Mouse (Mus musculus): Measurements from ENCODE around the gene Zfp57. TPM values are rescaled to one million over a fixed set of nuclear protein-coding genes. Genes with fewer than 3 reads are reported as not detected.
"Not testable (repeated sequence)": the region's sequence is repeated elsewhere in the genome, so short reads cannot be mapped to it uniquely, and the experiment has no call there.

The Zfp57 gene
- polyA plus RNA-seq, 1 experiment = 352 TPM

- TF ChIP-seq CTCF (IDR thresholded peaks at IDR 0.05; ENCODE audit: borderline replicate concordance, extremely low read depth, insufficient read depth, insufficient read length) = peak; percentile 80
- no peak for TF ChIP-seq POLR2A (IDR thresholded peaks at IDR 0.05; ENCODE audit: borderline replicate concordance, extremely low read depth, insufficient read depth, insufficient read length, poor library complexity, severe bottlenecking)
- DNase-seq (ENCODE audit: low read depth) = peak; percentile 85
Observed at GRCm38 (mm10) chr17:36997033-36997735, 3.8 kb upstream of the Zfp57 start.

GRCm38 (mm10) chr17:36998477-36998876 is 2.5 kb upstream of the Zfp57 start:
- DNase-seq (ENCODE audit: low read depth) = no peak
- no peak for TF ChIP-seq POLR2A (IDR thresholded peaks at IDR 0.05; ENCODE audit: borderline replicate concordance, extremely low read depth, insufficient read depth, insufficient read length, poor library complexity, severe bottlenecking)
- no peak for TF ChIP-seq CTCF (IDR thresholded peaks at IDR 0.05; ENCODE audit: borderline replicate concordance, extremely low read depth, insufficient read depth, insufficient read length)

- DNase-seq (ENCODE audit: low read depth) = peak; percentile 95
- TF ChIP-seq POLR2A (IDR thresholded peaks at IDR 0.05; ENCODE audit: borderline replicate concordance, extremely low read depth, insufficient read depth, insufficient read length, poor library complexity, severe bottlenecking) (peak; percentile 43; the same call in 1 of the 2 replicates), CTCF (IDR thresholded peaks at IDR 0.05; ENCODE audit: borderline replicate concordance, extremely low read depth, insufficient read depth, insufficient read length) (no peak)
Observed at GRCm38 (mm10) chr17:37002364-37003330, 1.7 kb downstream of the Zfp57 start.

GRCm38 (mm10) chr17:37003366-37003765 is 2.4 kb downstream of the Zfp57 start:
- peak; percentile 72 for DNase-seq (ENCODE audit: low read depth)
- TF ChIP-seq POLR2A (IDR thresholded peaks at IDR 0.05; ENCODE audit: borderline replicate concordance, extremely low read depth, insufficient read depth, insufficient read length, poor library complexity, severe bottlenecking) = no peak
- no peak for TF ChIP-seq CTCF (IDR thresholded peaks at IDR 0.05; ENCODE audit: borderline replicate concordance, extremely low read depth, insufficient read depth, insufficient read length)

DNA sequence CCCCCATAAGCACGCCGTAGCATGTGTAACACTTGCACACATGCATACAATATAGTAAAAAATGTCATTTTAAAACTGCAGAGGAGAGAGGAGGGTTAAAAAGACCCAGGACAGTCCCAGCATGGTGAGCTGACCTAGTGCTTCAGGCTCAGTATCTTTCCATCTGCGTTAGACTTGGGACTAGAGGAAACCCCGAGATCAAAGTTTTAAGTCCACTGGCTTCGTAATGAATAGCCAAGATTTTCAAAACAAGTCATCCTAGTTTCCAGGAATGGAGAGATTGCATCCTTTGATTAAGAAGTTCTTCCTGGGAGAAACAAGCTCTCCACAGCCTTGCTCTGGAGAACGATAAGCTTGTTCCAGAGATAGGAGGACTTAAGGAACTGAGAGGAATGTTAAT is 7.2 kb downstream of the Zfp57 start:
- TF ChIP-seq CTCF (IDR thresholded peaks at IDR 0.05; ENCODE audit: borderline replicate concordance, extremely low read depth, insufficient read depth, insufficient read length) (no peak), POLR2A (IDR thresholded peaks at IDR 0.05; ENCODE audit: borderline replicate concordance, extremely low read depth, insufficient read depth, insufficient read length, poor library complexity, severe bottlenecking) (no peak)

DNA sequence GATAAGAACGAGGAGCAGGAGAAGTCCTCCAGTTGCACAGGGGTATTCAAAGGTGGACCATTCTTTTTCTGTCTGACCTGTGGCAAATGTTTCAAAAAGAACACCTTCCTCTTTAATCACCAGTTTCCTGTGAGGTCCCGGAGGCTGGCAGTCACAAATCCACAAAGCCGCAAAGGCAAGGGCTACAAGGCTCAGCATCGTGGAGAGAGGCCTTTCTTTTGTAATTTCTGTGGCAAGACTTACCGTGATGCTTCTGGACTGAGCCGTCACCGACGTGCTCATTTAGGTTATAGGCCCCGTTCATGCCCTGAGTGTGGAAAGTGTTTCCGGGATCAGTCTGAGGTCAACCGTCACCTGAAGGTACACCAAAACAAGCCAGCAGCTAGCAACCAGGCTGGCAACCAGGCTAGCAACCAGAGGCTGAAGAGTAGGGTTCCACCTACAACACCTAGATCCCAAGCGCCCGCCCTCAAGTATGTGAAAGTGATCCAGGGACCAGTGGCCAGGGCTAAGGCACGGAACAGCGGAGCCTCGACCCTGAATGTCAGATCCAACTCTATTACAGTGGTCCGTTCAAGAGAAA is 8.6 kb downstream of the Zfp57 start:
- TF ChIP-seq CTCF (IDR thresholded peaks at IDR 0.05; ENCODE audit: borderline replicate concordance, extremely low read depth, insufficient read depth, insufficient read length) = no peak
- no peak for TF ChIP-seq POLR2A (IDR thresholded peaks at IDR 0.05; ENCODE audit: borderline replicate concordance, extremely low read depth, insufficient read depth, insufficient read length, poor library complexity, severe bottlenecking)
- no peak for DNase-seq (ENCODE audit: low read depth)

More for the DNA sequence above, 7.2 kb downstream of the Zfp57 start:
- DNase-seq (ENCODE audit: low read depth) = no peak

DNA sequence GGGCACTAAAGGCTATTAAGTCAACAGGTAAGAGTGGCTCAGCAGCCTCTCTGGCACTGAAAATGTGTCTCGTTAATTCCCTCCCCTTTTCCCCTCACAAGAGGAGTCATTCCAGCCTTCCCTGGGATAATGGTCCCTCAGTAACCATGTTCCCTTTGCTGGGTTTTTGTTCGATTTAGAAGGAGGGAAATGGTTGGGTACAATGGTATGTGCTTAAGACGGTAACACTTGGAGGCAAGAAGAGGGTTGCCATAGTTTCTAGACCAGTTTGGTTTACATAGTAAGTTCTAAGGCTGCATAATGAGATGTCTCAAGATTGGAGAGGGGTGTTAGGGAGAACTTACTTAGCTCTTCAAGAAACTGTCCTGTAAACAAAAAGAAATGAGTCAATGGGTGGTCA is 10.8 kb downstream of the Zfp57 start:
- DNase-seq (ENCODE audit: low read depth) = no peak
- no peak for TF ChIP-seq CTCF (IDR thresholded peaks at IDR 0.05; ENCODE audit: borderline replicate concordance, extremely low read depth, insufficient read depth, insufficient read length)
- no peak for TF ChIP-seq POLR2A (IDR thresholded peaks at IDR 0.05; ENCODE audit: borderline replicate concordance, extremely low read depth, insufficient read depth, insufficient read length, poor library complexity, severe bottlenecking)

- TF ChIP-seq CTCF (IDR thresholded peaks at IDR 0.05; ENCODE audit: borderline replicate concordance, extremely low read depth, insufficient read depth, insufficient read length) (no peak), POLR2A (IDR thresholded peaks at IDR 0.05; ENCODE audit: borderline replicate concordance, extremely low read depth, insufficient read depth, insufficient read length, poor library complexity, severe bottlenecking) (no peak)
- DNase-seq (ENCODE audit: low read depth) = no peak
Observed at GRCm38 (mm10) chr17:37012141-37012540, 11.2 kb downstream of the Zfp57 start.

DNA sequence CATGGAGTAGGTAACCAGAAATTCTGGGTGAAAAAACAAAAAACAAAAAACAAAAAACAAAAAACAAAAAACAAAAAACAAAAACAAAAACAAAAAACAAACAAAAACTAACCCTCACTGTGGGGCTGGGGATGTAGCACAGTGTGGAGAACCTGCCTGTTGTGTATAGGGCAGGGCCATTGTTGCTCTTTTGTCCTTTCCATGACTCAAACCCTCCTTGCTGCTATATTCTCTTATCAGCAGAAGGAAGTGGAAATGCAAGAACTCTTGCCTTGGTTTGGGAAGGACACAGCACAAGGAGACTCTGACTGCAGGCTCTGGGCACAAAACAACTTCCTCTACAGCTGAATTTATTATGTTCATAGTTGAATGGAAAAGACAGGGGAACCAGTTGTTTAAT is 15.4 kb downstream of the Zfp57 start:
- TF ChIP-seq CTCF (IDR thresholded peaks at IDR 0.05; ENCODE audit: borderline replicate concordance, extremely low read depth, insufficient read depth, insufficient read length) = no peak
- no peak for TF ChIP-seq POLR2A (IDR thresholded peaks at IDR 0.05; ENCODE audit: borderline replicate concordance, extremely low read depth, insufficient read depth, insufficient read length, poor library complexity, severe bottlenecking)
- no peak for DNase-seq (ENCODE audit: low read depth)

DNA sequence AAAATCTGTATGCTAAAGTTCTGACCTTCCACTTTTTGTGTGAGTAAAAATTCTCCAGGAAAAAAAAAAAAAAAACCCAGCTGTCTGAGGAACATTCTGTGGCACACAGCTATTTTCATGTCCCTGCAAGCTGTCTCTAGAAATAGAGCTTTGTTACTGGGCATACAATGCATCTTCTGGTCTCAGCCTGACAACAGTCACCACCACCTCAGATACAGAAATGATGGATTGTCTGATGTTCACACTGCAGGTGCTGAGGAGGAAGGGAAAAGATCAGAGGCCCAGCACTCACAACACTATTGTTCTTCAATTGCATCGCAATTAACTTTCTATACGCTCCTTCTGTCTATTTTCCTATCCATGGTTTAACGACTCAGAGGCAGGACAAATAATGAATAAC is 17.4 kb downstream of the Zfp57 start:
- DNase-seq (ENCODE audit: low read depth) = no peak
- no peak for TF ChIP-seq POLR2A (IDR thresholded peaks at IDR 0.05; ENCODE audit: borderline replicate concordance, extremely low read depth, insufficient read depth, insufficient read length, poor library complexity, severe bottlenecking)
- no peak for TF ChIP-seq CTCF (IDR thresholded peaks at IDR 0.05; ENCODE audit: borderline replicate concordance, extremely low read depth, insufficient read depth, insufficient read length)

GRCm38 (mm10) chr17:37019242-37019641 is 18.3 kb downstream of the Zfp57 start:
- not testable (repeated sequence) for DNase-seq (ENCODE audit: low read depth)
